Mouse (Mus musculus): Measurements from ENCODE around the gene 6430571L13Rik. TPM values are rescaled to one million over a fixed set of nuclear protein-coding genes. Genes with fewer than 3 reads are reported as not detected.

Gene 6430571L13Rik
- polyA plus RNA-seq, 1 experiment from 2014 or later: 4.2 TPM

DNA sequence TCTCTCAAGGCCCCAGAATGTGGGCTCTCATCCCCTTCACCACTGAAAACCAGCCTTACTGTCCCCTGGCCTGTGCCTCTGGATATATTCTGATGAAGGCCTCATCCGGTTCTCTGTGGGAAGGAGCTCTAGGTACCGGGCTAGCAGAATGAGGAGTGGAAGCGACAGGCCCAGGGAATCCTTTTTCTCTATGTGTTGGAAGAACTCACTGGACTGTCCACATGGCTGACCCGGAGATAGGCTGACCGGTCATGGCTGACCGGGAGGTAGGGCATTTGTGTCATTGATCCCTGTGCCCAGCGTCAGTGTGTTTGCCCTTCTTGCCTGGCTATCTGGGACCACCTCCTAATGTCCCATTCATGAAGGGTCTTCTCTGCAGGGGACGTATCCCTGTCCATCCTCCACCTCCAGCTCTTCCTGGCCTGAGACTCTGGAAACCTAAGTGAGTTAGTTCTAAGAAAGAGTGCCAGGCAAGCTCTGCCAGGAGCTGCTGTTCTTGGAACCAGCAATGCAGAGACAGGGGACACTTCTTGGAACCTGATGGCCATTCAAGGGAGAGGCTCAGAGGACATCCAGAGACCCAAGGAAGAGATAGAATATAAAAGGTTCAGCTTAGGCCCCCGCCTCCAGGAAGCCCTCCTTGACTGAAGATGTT is 31.9 kb upstream of the 6430571L13Rik start:
- WGBS: 92% methylated on average over 9 of the region's 9 CpGs
- Histone ChIP-seq H3K27ac (replicated peaks) (no peak overlapping the region), H3K4me1 (no peaks in the 10 kb centered on the region), H3K4me2 (replicated peaks) (no peak overlapping the region), H3K9me3 (no peaks in the 10 kb centered on the region), H3K9ac (replicated peaks) (no peak overlapping the region), H3K27me3 (no peaks in the 10 kb centered on the region), H3K36me3 (no peaks in the 10 kb centered on the region), H3K4me3 (no peak overlapping the region)
- no peak for ATAC-seq (ENCODE audit: low FRiP score, low read depth)

DNA sequence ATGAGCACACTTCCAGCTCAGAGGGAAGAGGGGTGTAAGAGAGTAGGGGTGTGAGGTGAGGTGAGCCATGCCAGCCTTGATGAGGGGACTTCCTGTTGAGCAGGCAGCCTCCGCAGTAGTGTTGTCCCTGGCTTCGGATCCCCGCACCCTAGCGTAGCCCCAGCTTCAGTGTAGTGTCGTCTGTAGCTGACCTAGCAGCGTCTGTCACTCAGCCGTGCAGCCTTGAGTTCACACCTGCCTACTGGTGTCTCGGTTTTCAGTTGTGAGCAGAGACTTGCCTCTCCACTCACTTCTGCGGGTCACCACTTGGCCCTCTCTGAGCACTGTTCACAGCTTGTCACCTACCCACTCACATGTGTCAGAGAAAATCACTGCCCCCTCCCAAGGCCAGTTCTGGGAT is 31.2 kb upstream of the 6430571L13Rik start:
- Histone ChIP-seq H3K27ac (replicated peaks) (no peak overlapping the region), H3K9ac (replicated peaks) (no peak overlapping the region), H3K9me3 (no peaks in the 10 kb centered on the region), H3K36me3 (no peaks in the 10 kb centered on the region), H3K4me1 (no peaks in the 10 kb centered on the region), H3K4me3 (no peak overlapping the region), H3K27me3 (no peaks in the 10 kb centered on the region), H3K4me2 (replicated peaks) (no peak overlapping the region)
- 86% methylated on average over 9 of the region's 9 CpGs for WGBS
- no peak for ATAC-seq (ENCODE audit: low FRiP score, low read depth)

- H3K4me3 ChIP-seq: no peak overlapping the region
- H3K4me1 ChIP-seq: no peaks in the 10 kb centered on the region
- no peak overlapping the region for H3K27ac ChIP-seq (replicated peaks)
- ATAC-seq (ENCODE audit: low FRiP score, low read depth): no peak
- no peaks in the 10 kb centered on the region for H3K9me3 ChIP-seq
- no peak overlapping the region for H3K9ac ChIP-seq (replicated peaks)
- H3K27me3 ChIP-seq: no peaks in the 10 kb centered on the region
- no peaks in the 10 kb centered on the region for H3K36me3 ChIP-seq
- WGBS: 72% methylated on average over 5 of the region's 5 CpGs
- no peak overlapping the region for H3K4me2 ChIP-seq (replicated peaks)
These were observed 30.8 kb upstream of the 6430571L13Rik start for GRCm38 (mm10) chr9:107309600-107309999.

DNA sequence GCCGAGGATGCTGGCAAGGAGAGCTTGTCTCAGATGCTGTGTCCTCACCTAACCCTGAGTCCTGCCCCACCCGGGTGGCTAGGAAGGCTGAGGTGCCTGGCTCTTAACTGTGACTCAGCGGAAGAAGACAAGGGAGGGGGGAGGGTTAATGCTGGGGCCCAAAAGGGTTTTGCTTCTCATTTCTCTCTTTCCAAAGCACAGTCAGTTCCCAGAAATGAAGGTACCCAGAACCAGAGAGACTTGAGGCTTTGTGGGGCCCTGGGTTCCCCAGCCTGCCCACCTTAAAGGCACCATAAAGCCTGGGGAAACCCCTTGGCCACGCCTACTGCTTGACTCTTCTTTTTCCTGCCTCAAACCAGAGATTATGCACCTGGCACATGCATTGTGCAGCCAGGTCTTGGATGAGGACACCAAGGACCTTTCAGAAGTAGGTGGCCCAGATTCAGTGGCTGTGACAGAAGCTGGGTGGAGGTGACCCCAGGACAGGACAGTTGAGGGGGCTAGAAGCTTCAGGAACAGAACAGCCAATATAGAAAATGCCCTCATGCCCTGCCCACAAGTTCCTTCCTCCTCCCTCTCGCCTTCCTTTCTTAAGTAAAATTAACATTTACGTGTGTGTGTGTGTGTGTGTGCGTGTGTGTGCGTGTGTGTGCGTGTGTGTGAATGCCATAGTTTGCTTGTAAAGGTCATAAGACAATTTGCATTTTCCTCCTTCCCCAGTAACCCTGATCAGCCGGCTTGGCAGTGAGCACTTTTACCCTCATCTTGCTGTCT is 27.4 kb upstream of the 6430571L13Rik start:
- H3K9ac ChIP-seq (replicated peaks): no peak overlapping the region
- no peak overlapping the region for H3K4me3 ChIP-seq
- H3K36me3 ChIP-seq: no peaks in the 10 kb centered on the region
- H3K9me3 ChIP-seq: no peaks in the 10 kb centered on the region
- no peaks in the 10 kb centered on the region for H3K4me1 ChIP-seq
- H3K27me3 ChIP-seq: no peaks in the 10 kb centered on the region
- H3K4me2 ChIP-seq (replicated peaks): no peak overlapping the region
- no peak for ATAC-seq (ENCODE audit: low FRiP score, low read depth)
- 71% methylated on average over 10 of the region's 10 CpGs for WGBS
- H3K27ac ChIP-seq (replicated peaks): no peak overlapping the region

DNA sequence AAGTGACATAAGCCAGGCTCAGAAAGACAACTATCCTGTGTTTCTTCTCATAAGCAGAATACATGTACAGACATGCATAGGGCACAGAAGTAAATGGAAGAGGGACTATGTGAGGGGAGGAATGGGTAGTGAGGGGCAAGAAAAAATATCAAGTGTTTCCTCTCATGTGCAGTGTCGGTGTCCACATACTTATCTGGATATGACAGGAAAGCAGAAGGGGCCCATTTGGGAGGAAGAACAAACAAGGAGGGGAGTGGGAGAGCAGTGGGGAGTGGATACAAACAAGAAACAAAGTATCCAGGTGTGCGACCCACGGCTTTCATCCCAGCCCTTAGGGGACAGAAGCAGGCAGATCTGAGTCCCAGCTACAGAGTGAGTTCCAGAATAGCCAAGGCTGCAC is 26.5 kb upstream of the 6430571L13Rik start:
- Histone ChIP-seq H3K4me3 (no peak overlapping the region), H3K27ac (replicated peaks) (no peak overlapping the region), H3K9ac (replicated peaks) (no peak overlapping the region), H3K9me3 (no peaks in the 10 kb centered on the region), H3K4me2 (replicated peaks) (no peak overlapping the region), H3K27me3 (no peaks in the 10 kb centered on the region), H3K4me1 (no peaks in the 10 kb centered on the region), H3K36me3 (no peaks in the 10 kb centered on the region)
- 89% methylated on average over 3 of the region's 3 CpGs for WGBS
- ATAC-seq (ENCODE audit: low FRiP score, low read depth): no peak

- no peak overlapping the region for H3K4me3 ChIP-seq
- H3K27me3 ChIP-seq: no peaks in the 10 kb centered on the region
- H3K36me3 ChIP-seq: no peaks in the 10 kb centered on the region
- H3K4me1 ChIP-seq: no peaks in the 10 kb centered on the region
- H3K9ac ChIP-seq (replicated peaks): no peak overlapping the region
- H3K9me3 ChIP-seq: no peaks in the 10 kb centered on the region
- no peak for ATAC-seq (ENCODE audit: low FRiP score, low read depth)
- H3K4me2 ChIP-seq (replicated peaks): no peak overlapping the region
- no peak overlapping the region for H3K27ac ChIP-seq (replicated peaks)
- 80% methylated on average over 2 of the region's 2 CpGs for WGBS
These were observed 24.6 kb upstream of the 6430571L13Rik start for GRCm38 (mm10) chr9:107315791-107316190.

- no peak for ATAC-seq (ENCODE audit: low FRiP score, low read depth)
These were observed 17.8 kb upstream of the 6430571L13Rik start for GRCm38 (mm10) chr9:107322461-107323050.

DNA sequence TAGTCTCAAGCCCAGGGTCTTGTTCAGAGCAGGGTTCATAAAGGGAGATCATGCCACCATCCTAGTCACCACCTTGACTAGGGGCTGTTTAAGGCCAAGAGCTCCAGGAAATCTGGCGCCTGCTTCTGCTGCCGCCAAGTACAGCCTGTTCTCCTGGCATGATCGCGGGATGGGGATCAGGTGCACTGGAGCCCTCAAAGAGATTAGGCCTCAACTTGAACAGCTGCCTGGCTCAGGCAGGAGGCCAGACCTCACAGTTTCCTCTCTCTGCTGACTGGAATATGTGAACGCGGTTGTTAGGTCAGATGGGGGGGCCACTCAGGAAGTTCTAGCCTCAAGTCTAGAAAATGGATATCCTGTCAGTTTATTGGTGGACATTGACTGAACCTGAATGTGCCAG is 16.8 kb upstream of the 6430571L13Rik start:
- no peak overlapping the region for H3K9ac ChIP-seq (replicated peaks)
- WGBS: 81% methylated on average over 6 of the region's 6 CpGs
- no peaks in the 10 kb centered on the region for H3K27me3 ChIP-seq
- H3K4me3 ChIP-seq: no peak overlapping the region
- H3K27ac ChIP-seq (replicated peaks): no peak overlapping the region
- 0 out of 2 replicates have a peak, but pooled peaks cover 12% of the 10 kb centered on the region for H3K36me3 ChIP-seq
- no peaks in the 10 kb centered on the region for H3K9me3 ChIP-seq
- no peak overlapping the region for H3K4me2 ChIP-seq (replicated peaks)
- H3K4me1 ChIP-seq: no peaks in the 10 kb centered on the region
- ATAC-seq (ENCODE audit: low FRiP score, low read depth): no peak

More at GRCm38 (mm10) chr9:107322461-107323050, 17.8 kb upstream of the 6430571L13Rik start:
- Histone ChIP-seq H3K4me2 (replicated peaks) (no peak overlapping the region), H3K9ac (replicated peaks) (no peak overlapping the region), H3K36me3 (0 out of 2 replicates have a peak, but pooled peaks cover 3% of the 10 kb centered on the region), H3K4me3 (no peak overlapping the region), H3K27me3 (no peaks in the 10 kb centered on the region), H3K4me1 (no peaks in the 10 kb centered on the region), H3K9me3 (no peaks in the 10 kb centered on the region), H3K27ac (replicated peaks) (no peak overlapping the region)
- 86% methylated on average over 8 of the region's 8 CpGs for WGBS

DNA sequence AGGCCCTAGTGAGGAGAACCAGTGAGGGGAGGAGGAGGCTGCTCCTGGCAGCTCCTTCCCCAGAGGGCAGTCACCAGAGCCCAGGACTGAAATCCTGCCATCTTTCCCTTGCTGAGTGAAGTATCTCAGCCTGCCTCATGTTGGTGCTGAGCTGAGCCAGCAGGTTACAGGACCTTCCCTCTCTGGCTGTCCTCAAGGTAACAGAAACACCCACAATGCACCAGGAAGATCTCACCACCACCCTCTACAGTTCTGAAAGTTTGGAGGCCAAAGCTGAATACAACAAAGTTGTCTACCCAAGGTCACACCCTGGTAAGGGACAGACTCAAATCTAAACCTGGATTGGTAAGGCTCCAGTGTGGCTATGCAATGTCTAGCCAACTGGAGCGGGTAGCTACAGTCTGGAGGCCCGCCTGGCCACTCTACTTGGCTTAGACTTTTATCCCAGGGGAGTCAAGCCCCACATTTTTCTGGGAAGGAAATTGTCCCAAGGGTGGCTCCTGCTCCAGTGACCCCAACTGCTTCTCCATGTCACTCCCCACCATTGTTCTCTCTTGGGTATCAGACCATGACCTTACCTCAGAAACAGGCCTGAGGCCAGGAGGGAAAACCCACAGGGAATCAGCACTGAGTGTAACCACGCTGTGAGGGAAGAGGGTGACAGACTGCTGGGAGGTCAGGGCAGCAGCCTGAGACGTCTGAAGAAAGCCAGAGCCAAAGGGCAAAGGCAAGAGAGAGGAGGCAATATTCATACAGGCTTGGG is 15.4 kb upstream of the 6430571L13Rik start:
- no peak for ATAC-seq (ENCODE audit: low FRiP score, low read depth)
- Histone ChIP-seq H3K4me3 (no peak overlapping the region), H3K9ac (replicated peaks) (no peak overlapping the region), H3K27me3 (no peaks in the 10 kb centered on the region), H3K4me2 (replicated peaks) (no peak overlapping the region), H3K9me3 (no peaks in the 10 kb centered on the region), H3K4me1 (no peaks in the 10 kb centered on the region), H3K27ac (replicated peaks) (no peak overlapping the region), H3K36me3 (peaks cover 17% of the 10 kb centered on the region; the same call in 1 of the 2 replicates)
- 61% methylated on average over 4 of the region's 4 CpGs for WGBS

GRCm38 (mm10) chr9:107325904-107326303 is 14.5 kb upstream of the 6430571L13Rik start:
- Histone ChIP-seq H3K9me3 (no peaks in the 10 kb centered on the region), H3K9ac (replicated peaks) (no peak overlapping the region), H3K36me3 (peaks cover 17% of the 10 kb centered on the region; the same call in 1 of the 2 replicates), H3K4me3 (no peak overlapping the region), H3K4me2 (replicated peaks) (no peak overlapping the region), H3K27ac (replicated peaks) (no peak overlapping the region), H3K27me3 (no peaks in the 10 kb centered on the region), H3K4me1 (no peaks in the 10 kb centered on the region)
- 91% methylated on average over 7 of the region's 7 CpGs for WGBS
- no peak for ATAC-seq (ENCODE audit: low FRiP score, low read depth)

GRCm38 (mm10) chr9:107327879-107328620 is 12.4 kb upstream of the 6430571L13Rik start:
- H3K9ac ChIP-seq (replicated peaks): no peak overlapping the region
- 91% methylated on average over 16 of the region's 16 CpGs for WGBS

More at GRCm38 (mm10) chr9:107327879-107328620, 12.4 kb upstream of the 6430571L13Rik start:
- H3K4me1 ChIP-seq: no peaks in the 10 kb centered on the region
- H3K9me3 ChIP-seq: no peaks in the 10 kb centered on the region
- ATAC-seq (ENCODE audit: low FRiP score, low read depth): no peak
- H3K4me2 ChIP-seq (replicated peaks): no peak overlapping the region
- H3K27me3 ChIP-seq: no peaks in the 10 kb centered on the region
- H3K27ac ChIP-seq (replicated peaks): no peak overlapping the region
- peaks cover 28% of the 10 kb centered on the region for H3K36me3 ChIP-seq
- no peak overlapping the region for H3K4me3 ChIP-seq

All from midbrain, embryonic 12.5 days (tissue).